8 mouse cellular contexts compared by ENCODE assay signal in genomic region chr10:42291360-42291759, GRCm38 (mm10). TPM values are rescaled to one million over a fixed set of nuclear protein-coding genes. Genes with fewer than 3 reads are reported as not detected.
DNase-seq lines count a peak whose midpoint lies in the region; ATAC-seq lines count a peak whose summit lies in the region.

No protein-coding gene starts in this region.

- peak; percentile 58 for ATAC-seq in inflammation-experienced regulatory T-cells, adult 6 months

- intact Hi-C loops in heart, postnatal 10 days (cut with DNase I) = loop anchor here (5.0 to 10.0 kb wide), 2 partner anchors 219 to 607 kb away; no protein-coding TSS in a partner anchor
- intact Hi-C loops in heart, postnatal 25 days (cut with DNase I) = loop anchor here (2.0 to 5.0 kb wide), 2 partner anchors 261 to 459 kb away; no protein-coding TSS in a partner anchor
- intact Hi-C loops in left cerebral cortex, postnatal 36 days (cut with DNase I) = loop anchor here (10.0 kb wide), 1 partner anchor 597 kb away; no protein-coding TSS in a partner anchor

- DNase-seq in heart, postnatal 10 days = peak; percentile 50 to 65
- DNase-seq in heart, postnatal 25 days (ENCODE audit: low spot score) = no peak
- DNase-seq in CD4-positive helper T cell, adult 2 months (ENCODE audit: low read depth, low spot score) = peak; percentile 58
- DNase-seq in T-cell, adult 2 months (ENCODE audit: low spot score) = peak; percentile 66
- peak; percentile 80 for DNase-seq in lung, postnatal 36 days
- DNase-seq in thymus, postnatal 0 days (ENCODE audit: low spot score) = peak; percentile 82
- no peak for DNase-seq in left cerebral cortex, postnatal 36 days (ENCODE audit: low spot score in 2 of 2)

RNA-seq across cellular contexts. Expression of gene Foxo3, which starts 14.8 kb away (rescaled TPM):
- 10 to 100 TPM; 44.1 to 68.3 TPM for total RNA-seq in heart, postnatal 10 days (2021)
- 10 to 100 TPM; 69.7 to 90.2 TPM for total RNA-seq in heart, postnatal 25 days (2021)
- 10 to 100 TPM in 1 of 3 experiments, 1 to 10 TPM in 2; 6.6 to 11.9 (median 9.2) TPM for polyA plus RNA-seq in inflammation-experienced regulatory T-cells, adult 6 months (2017; shearing (Covaris generic))
- polyA plus RNA-seq in thymus, postnatal 0 days (2015; fragmentation: Nextera tagmentation; extraction: Ambion mirVana) = 12.1 and 14.0 TPM in 2 replicates
- total RNA-seq in left cerebral cortex, postnatal 36 days (2021) = 10 to 100 TPM; 73.1 to 78.6 TPM

Comparison
In these comparisons a context has a peak if more than half of its experiments do, and no peak if none do; other contexts are left out.
1. DNase-seq: peak in heart, postnatal 10 days (2 of 2), CD4-positive helper T cell, adult 2 months (single experiment), T-cell, adult 2 months (single experiment), lung, postnatal 36 days (single experiment) and thymus, postnatal 0 days (single experiment); none in heart, postnatal 25 days (single experiment) and left cerebral cortex, postnatal 36 days (0 of 2).